Mouse (Mus musculus): ENCODE measurements around the gene Ghr.

DNA sequence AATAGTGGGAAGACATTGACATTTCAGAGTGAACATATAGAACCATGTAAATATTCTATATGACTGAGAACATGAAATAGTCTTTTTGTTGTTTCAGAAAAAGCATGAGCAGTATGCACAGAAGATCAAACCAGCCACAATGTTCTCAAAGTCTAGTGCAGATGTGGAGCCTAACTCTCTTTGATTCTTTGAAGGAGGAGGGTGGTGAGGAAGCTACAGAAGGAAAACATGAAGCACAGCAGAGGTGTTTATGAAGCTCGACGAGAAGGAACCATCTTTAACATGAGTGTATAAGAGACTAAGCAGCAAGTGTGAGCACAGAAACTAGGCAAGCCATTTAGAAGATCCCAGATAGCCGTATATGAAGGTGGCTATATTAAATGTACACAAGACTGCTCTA, 273.4 kb downstream of the Ghr start:
- TF ChIP-seq USF1 (IDR thresholded peaks at IDR 0.05; ENCODE audit: low read depth) (no peak), POLR2A (IDR thresholded peaks at IDR 0.05; ENCODE audit: insufficient read length, low read depth) (no peak), CEBPB (IDR thresholded peaks at IDR 0.05; ENCODE audit: insufficient read depth, poor library complexity, severe bottlenecking) (no peak), MYOG (IDR thresholded peaks at IDR 0.05; ENCODE audit: control insufficient read depth in 1 of 3, insufficient read depth in 1 of 3, insufficient read length in 2 of 3, low read depth in 2 of 3) (no peak), TCF12 (IDR thresholded peaks at IDR 0.05; ENCODE audit: insufficient read depth, poor library complexity, severe bottlenecking) (no peak), MYOD1 (IDR thresholded peaks at IDR 0.05; ENCODE audit: control insufficient read depth in 1 of 3, insufficient read length in 2 of 3, low read depth in 2 of 3) (no peak), E2F4 (IDR thresholded peaks at IDR 0.05; ENCODE audit: insufficient read depth) (no peak), MAX (IDR thresholded peaks at IDR 0.05; ENCODE audit: low read depth) (no peak), REST (IDR thresholded peaks at IDR 0.05; ENCODE audit: insufficient read depth, insufficient read length) (no peak), POLR2AphosphoS2 (IDR thresholded peaks at IDR 0.05; ENCODE audit: insufficient read length, low read depth) (no peak)

Data from myocyte (in vitro differentiated cells).